Mouse (Mus musculus) bone marrow macrophage, adult 2 months (primary cell): ENCODE measurements at regions not wholly inside any gene's neighbourhood (a gene's known extent, or its start where the extent isn't known, plus 50 kb on each side); places are given as distances from the start of the nearest gene placed in this dataset.

Experiments
- CTCF ChIP-seq: IDR thresholded peaks from 2 replicates; pipeline ENCODE4 v1.5.1; 2012; ENCODE audit warnings: low read depth, mild to moderate bottlenecking, low read length, moderate library complexity
- POLR2A ChIP-seq: IDR thresholded peaks from 2 replicates; pipeline ENCODE4 v1.6.1; 2012; ENCODE audit warnings: mild to moderate bottlenecking, low read depth, low read length, borderline replicate concordance

DNA sequence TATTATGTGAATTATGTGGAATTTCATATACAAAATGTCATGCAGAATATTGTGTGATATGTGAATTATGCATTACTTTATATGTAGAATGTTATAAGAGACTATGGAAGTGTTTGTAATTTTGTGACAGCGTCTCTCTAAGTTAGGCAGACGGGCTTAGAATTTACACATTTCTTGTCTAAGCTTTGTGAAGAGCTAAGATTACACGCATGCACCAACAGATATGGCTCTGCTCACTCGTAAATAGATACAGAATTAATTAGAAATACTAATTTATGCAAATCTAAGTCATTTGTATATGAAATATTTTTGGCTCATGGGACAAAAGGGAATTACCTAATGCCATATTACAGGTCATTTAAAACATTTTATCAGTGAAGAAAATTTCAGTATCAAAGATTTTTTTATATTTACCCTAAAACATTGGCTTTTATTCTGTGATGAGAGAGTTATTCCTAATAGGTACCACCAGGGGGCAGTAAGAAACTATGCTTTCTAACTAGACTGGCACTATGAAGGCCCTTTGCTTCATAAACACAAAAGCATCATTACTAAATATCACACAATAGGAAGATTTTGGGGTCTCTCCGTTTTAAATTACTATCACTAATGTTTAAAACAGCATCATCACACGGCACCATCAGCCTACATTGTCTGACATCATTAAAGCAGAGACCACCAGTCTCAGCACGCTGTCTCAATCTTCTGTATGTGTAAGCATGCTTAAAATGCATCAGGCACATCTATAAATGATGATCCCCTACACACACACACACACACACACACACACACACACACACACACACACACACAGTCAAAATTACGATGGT, 203.8 kb upstream of the Chl1 start:
- no peak for TF ChIP-seq CTCF
- TF ChIP-seq POLR2A: no peak
